Mouse (Mus musculus) E14TG2a.4 (cell line): ENCODE measurements around the gene Kcnk1.

Experiments used
- CTCF ChIP-seq: conservative IDR thresholded peaks from 2 replicates; pipeline ENCODE4 v1.5.1; 2014; ENCODE audit warnings: low read length
- NANOG ChIP-seq: IDR thresholded peaks from 2 replicates; pipeline ENCODE4 v1.6.1; 2014; ENCODE audit warnings: borderline replicate concordance, low read length, mixed read lengths

- TF ChIP-seq CTCF (no peak), NANOG (no peak)
Observed at GRCm38 (mm10) chr8:125997550-125997949, 2.6 kb downstream of the Kcnk1 start.
